Mouse (Mus musculus) CH12.LX (cell line): ENCODE measurements around the gene Scamp2. TPM values are rescaled to one million over a fixed set of nuclear protein-coding genes. Genes with fewer than 3 reads are reported as not detected.

Experiments
- DNase-seq: peaks from one replicate; pipeline ENCODE4 v3.0.0-alpha.2; 2013; ENCODE audit errors: extremely low read depth
- H3K27ac ChIP-seq: 2 replicates; pipeline ENCODE4 v1.5.1; 2012; ENCODE audit warnings: low read depth, mild to moderate bottlenecking, control low read depth, moderate library complexity; ENCODE audit not compliant: insufficient read depth
- H3K27me3 ChIP-seq: replicated peaks from 2 replicates; pipeline ENCODE3; 2012; ENCODE audit warnings: inconsistent platforms
- H3K36me3 ChIP-seq, 2 experiments: replicated peaks in 1 of 2; 2 replicates each; pipeline versions ENCODE3 to v1.6.1; 2012; ENCODE audit warnings: inconsistent platforms in 1 of 2, low read length in 1 of 2, mild to moderate bottlenecking in 1 of 2, mixed read lengths in 1 of 2, moderate library complexity in 1 of 2; ENCODE audit not compliant: control insufficient read depth in 1 of 2, insufficient read depth in 1 of 2
- H3K4me1 ChIP-seq, 2 experiments: 2 replicates each; pipeline ENCODE4 v1.6.1; 2012; ENCODE audit warnings: inconsistent platforms in 1 of 2, moderate library complexity in 1 of 2; ENCODE audit not compliant: insufficient read depth in 2 of 2, control insufficient read depth in 1 of 2
- H3K4me2 ChIP-seq: 2 replicates; pipeline ENCODE4 v1.6.1; 2012; ENCODE audit warnings: low read depth, mild to moderate bottlenecking, control low read depth; ENCODE audit not compliant: poor library complexity, insufficient read depth, severe bottlenecking
- H3K4me3 ChIP-seq, 3 experiments: fragments of 150-350 bp in 1 of 3; sonication (generic) in 1 of 3; replicated peaks in 1 of 3; 2 replicates each; pipeline versions ENCODE3 to v1.5.1; 2011 to 2012; ENCODE audit warnings: low read depth in 2 of 3, low read length in 2 of 3, mild to moderate bottlenecking in 2 of 3, moderate library complexity in 2 of 3, control low read depth in 1 of 3, improper control_type of control experiment in 1 of 3, inconsistent platforms in 1 of 3, mixed read lengths in 1 of 3; ENCODE audit not compliant: poor library complexity in 1 of 3
- H3K79me2 ChIP-seq: replicated peaks from 2 replicates; pipeline ENCODE4 v1.6.1; 2012; ENCODE audit warnings: mild to moderate bottlenecking, moderate library complexity; ENCODE audit not compliant: control insufficient read depth, poor library complexity, insufficient read depth, severe bottlenecking; ENCODE audit errors: extremely low read depth
- H3K9ac ChIP-seq: 2 replicates; pipeline ENCODE4 v1.6.1; 2012; ENCODE audit warnings: low read depth, mild to moderate bottlenecking, control low read depth, moderate library complexity; ENCODE audit not compliant: insufficient read depth
- H3K9me3 ChIP-seq: replicated peaks from 2 replicates; pipeline ENCODE3; 2012; ENCODE audit warnings: low read length, inconsistent platforms, mixed read lengths
- BHLHE40 ChIP-seq: IDR thresholded peaks from 2 replicates; pipeline ENCODE4 v1.6.1; 2011; ENCODE audit warnings: mild to moderate bottlenecking, low read depth, low read length, improper control_type of control experiment
- CHD1 ChIP-seq: IDR thresholded peaks from 2 replicates; pipeline ENCODE4 v1.6.1; 2012; ENCODE audit warnings: low read depth, low read length, improper control_type of control experiment, inconsistent platforms
- CTCF ChIP-seq, 2 experiments: IDR thresholded peaks in 1 of 2; conservative IDR thresholded peaks in 1 of 2; 2 replicates each; pipeline ENCODE4 v1.5.1; 2011 to 2012; ENCODE audit warnings: low read depth in 2 of 2, low read length in 2 of 2, improper control_type of control experiment in 1 of 2, inconsistent platforms in 1 of 2, mild to moderate bottlenecking in 1 of 2, moderate library complexity in 1 of 2
- E2F4 ChIP-seq: IDR thresholded peaks from 2 replicates; pipeline ENCODE4 v1.6.1; 2011; ENCODE audit warnings: low read depth, low read length, improper control_type of control experiment; ENCODE audit not compliant: insufficient replicate concordance
- ELF1 ChIP-seq: IDR thresholded peaks from 2 replicates; pipeline ENCODE4 v1.6.1; 2014; ENCODE audit warnings: low read depth, mild to moderate bottlenecking, inconsistent platforms, low read length, improper control_type of control experiment
- EP300 ChIP-seq: IDR thresholded peaks from 2 replicates; pipeline ENCODE4 v1.6.1; 2011; ENCODE audit warnings: low read length, improper control_type of control experiment
- GABPA ChIP-seq: IDR thresholded peaks from 2 replicates; pipeline ENCODE4 v1.6.1; 2012; ENCODE audit warnings: low read depth, low read length, improper control_type of control experiment, inconsistent platforms; ENCODE audit not compliant: insufficient replicate concordance
- HCFC1 ChIP-seq: IDR thresholded peaks from 2 replicates; pipeline ENCODE4 v1.6.1; 2012; ENCODE audit warnings: low read depth, mild to moderate bottlenecking, inconsistent platforms, low read length, improper control_type of control experiment
- JUN ChIP-seq: IDR thresholded peaks from 2 replicates; pipeline ENCODE4 v1.6.1; 2011; ENCODE audit warnings: low read depth, mild to moderate bottlenecking, low read length, improper control_type of control experiment, moderate library complexity; ENCODE audit not compliant: insufficient read depth
- KAT2A ChIP-seq: IDR thresholded peaks from 2 replicates; pipeline ENCODE4 v1.6.1; 2012; ENCODE audit warnings: low read length, improper control_type of control experiment, inconsistent platforms; ENCODE audit not compliant: insufficient replicate concordance
- MAX ChIP-seq: IDR thresholded peaks from 2 replicates; pipeline ENCODE4 v1.6.1; 2011; ENCODE audit warnings: low read length, improper control_type of control experiment
- MAZ ChIP-seq: IDR thresholded peaks from 2 replicates; pipeline ENCODE4 v1.6.1; 2012; ENCODE audit warnings: low read depth, mild to moderate bottlenecking, inconsistent platforms, low read length, improper control_type of control experiment, moderate library complexity
- NELFE ChIP-seq: IDR thresholded peaks from 2 replicates; pipeline ENCODE4 v1.6.1; 2011; ENCODE audit warnings: low read depth, low read length, improper control_type of control experiment
- NRF1 ChIP-seq: IDR thresholded peaks from 2 replicates; pipeline ENCODE4 v1.6.1; 2014; ENCODE audit warnings: low read depth, mild to moderate bottlenecking, inconsistent platforms, low read length, improper control_type of control experiment, moderate library complexity
- PAX5 ChIP-seq: IDR thresholded peaks from 2 replicates; pipeline ENCODE4 v1.6.1; 2012; ENCODE audit warnings: low read length, inconsistent platforms, mixed read lengths
- POLR2A ChIP-seq: IDR thresholded peaks from 2 replicates; pipeline ENCODE4 v1.6.1; 2011; ENCODE audit warnings: low read depth, mild to moderate bottlenecking, improper control_type of control experiment, low read length
- POLR2AphosphoS2 ChIP-seq: IDR thresholded peaks from 2 replicates; pipeline ENCODE4 v1.6.1; 2011; ENCODE audit warnings: low read depth, low read length, improper control_type of control experiment
- RAD21 ChIP-seq: IDR thresholded peaks from 2 replicates; pipeline ENCODE4 v1.6.1; 2011; ENCODE audit warnings: low read depth, mild to moderate bottlenecking, low read length, improper control_type of control experiment, moderate library complexity
- SMC3 ChIP-seq: IDR thresholded peaks from 2 replicates; pipeline ENCODE4 v1.6.1; 2011; ENCODE audit warnings: low read depth, low read length, improper control_type of control experiment
- TBP ChIP-seq: conservative IDR thresholded peaks from 2 replicates; pipeline ENCODE4 v1.6.1; 2011; ENCODE audit warnings: low read depth, low read length, improper control_type of control experiment
- USF1 ChIP-seq: IDR thresholded peaks from 2 replicates; pipeline ENCODE4 v1.6.1; 2014; ENCODE audit warnings: low read depth, mild to moderate bottlenecking, inconsistent platforms, low read length, improper control_type of control experiment
- USF2 ChIP-seq: conservative IDR thresholded peaks from 2 replicates; pipeline ENCODE4 v1.6.1; 2011; ENCODE audit warnings: low read depth, low read length, improper control_type of control experiment
- ZC3H11A ChIP-seq: IDR thresholded peaks from 2 replicates; pipeline ENCODE4 v1.6.1; 2012; ENCODE audit warnings: low read depth, mild to moderate bottlenecking, inconsistent platforms, low read length, improper control_type of control experiment
- ZKSCAN1 ChIP-seq: IDR thresholded peaks from 2 replicates; pipeline ENCODE4 v1.6.1; 2012; ENCODE audit warnings: low read depth, inconsistent platforms, low read length, improper control_type of control experiment, borderline replicate concordance
- ZMIZ1 ChIP-seq: IDR thresholded peaks from 2 replicates; pipeline ENCODE4 v1.6.1; 2012; ENCODE audit warnings: low read depth, mild to moderate bottlenecking, inconsistent platforms, low read length, improper control_type of control experiment
- dilution Hi-C: fragments of 300-500 bp; cut with MboI; formaldehyde crosslinking; loops from 2 replicates; pipeline ENCODE4 v1.14.3; 2020; ENCODE audit warnings: low sequenced_read_pairs; ENCODE audit not compliant: extremely low pct_unique_long_range_greater_than_20kb, extremely low pct_ligation_motif_present
- in situ Hi-C: fragments of 300-500 bp; cut with MboI; formaldehyde crosslinking; loops from 3 replicates; pipeline ENCODE4 v1.14.3; 2019; ENCODE audit warnings: low sequenced_read_pairs, low pct_ligation_motif_present, low pct_unique_long_range_greater_than_20kb, mixed read lengths
- polyA plus RNA-seq: library from polyadenylated mRNA; unstranded; fragments of >175 nt; gene quantifications from 2 replicates; pipeline ENCODE4 v1.2.1, GENCODE M21; 2012; ENCODE audit warnings: low read depth; ENCODE audit not compliant: insufficient read length
- total RNA-seq, 2 experiments: library from RNA; depleted of rRNA; stranded (reverse); fragments of 300-350 nt in 1 of 2; fragments of >200 nt in 1 of 2; gene quantifications; 2 replicates each; pipeline ENCODE4 v1.2.3; 2012 to 2014

Scamp2 gene
- total and polyA plus RNA-seq, 3 experiments, result 46.4 to 91.6 (median 52.2) TPM

- peaks cover 0 to 2% of the 10 kb centered on the region in 2 experiments for H3K36me3 ChIP-seq
- no peaks in the 10 kb centered on the region for H3K9me3 ChIP-seq
- H3K79me2 ChIP-seq, result peaks cover 7% of the 10 kb centered on the region
- H3K27ac ChIP-seq, result no peak overlapping the region
- DNase-seq, result peak; percentile 78
- no peak overlapping the region for H3K4me2 ChIP-seq
- H3K4me1 ChIP-seq, result peaks cover 0 to 8% of the 10 kb centered on the region in 2 experiments; a peak in 1 of 4 replicates
- H3K4me3 ChIP-seq, result no peak overlapping the region
- H3K27me3 ChIP-seq, result no peaks in the 10 kb centered on the region
- dilution Hi-C loops, result no loop called here
- no peak overlapping the region for H3K9ac ChIP-seq
- in situ Hi-C loops, result no loop called here
- TF ChIP-seq CHD1, result no peak
- peak; percentile 23; the same call in 1 of the 2 replicates for TF ChIP-seq ELF1
- TF ChIP-seq USF1, result no peak
- TF ChIP-seq CTCF (conservative IDR thresholded peaks at IDR 0.05 in 1 of 2, IDR thresholded peaks at IDR 0.05 in 1 of 2; ENCODE audit: low read depth in 2 of 2, low read length in 2 of 2), result peak; percentile 79 to 89
- TF ChIP-seq SMC3, result peak; percentile 69
- TF ChIP-seq E2F4, result no peak
- TF ChIP-seq ZKSCAN1, result no peak
- TF ChIP-seq NRF1, result no peak
- TF ChIP-seq USF2, result no peak
- no peak for TF ChIP-seq ZMIZ1
- TF ChIP-seq POLR2AphosphoS2, result no peak
- no peak for TF ChIP-seq GABPA
- TF ChIP-seq MAZ, result no peak
- peak; percentile 74 for TF ChIP-seq RAD21
- no peak for TF ChIP-seq POLR2A
- 0 out of 2 replicates have a peak, but pooled peaks have one; percentile 14 for TF ChIP-seq HCFC1
- no peak for TF ChIP-seq BHLHE40
- TF ChIP-seq MAX, result no peak
- TF ChIP-seq TBP, result no peak
- TF ChIP-seq EP300, result no peak
- TF ChIP-seq JUN, result no peak
- no peak for TF ChIP-seq ZC3H11A
- TF ChIP-seq PAX5, result no peak
- TF ChIP-seq NELFE, result peak; percentile 22; the same call in 1 of the 2 replicates
- no peak for TF ChIP-seq KAT2A
- TF ChIP-seq, all 38 proteins: peak for 6
Observed at GRCm38 (mm10) chr9:57517113-57517512, 43.6 kb upstream of the Scamp2 start.
